Mouse (Mus musculus) bone marrow, adult 2 months (tissue): Measurements from ENCODE around the gene Pirt. TPM values are rescaled to one million over a fixed set of nuclear protein-coding genes. Genes with fewer than 3 reads are reported as not detected.

ENCODE experiments used
- H3K27ac ChIP-seq: fragments of 200-500 bp; 2 replicates; pipeline ENCODE4 v1.5.1; 2012; ENCODE audit warnings: low read depth, mild to moderate bottlenecking, control low read depth, inconsistent platforms, low read length; ENCODE audit not compliant: control insufficient read depth, poor library complexity, insufficient read depth
- H3K4me1 ChIP-seq: fragments of 200-500 bp; 2 replicates; pipeline ENCODE4 v1.6.1; 2011; ENCODE audit warnings: low read length; ENCODE audit not compliant: control insufficient read depth, insufficient read depth
- H3K4me3 ChIP-seq: fragments of 200-500 bp; replicated peaks from 2 replicates; pipeline ENCODE3; 2011; ENCODE audit warnings: mild to moderate bottlenecking, low read depth, low read length, control low read depth; ENCODE audit not compliant: control insufficient read depth
- CTCF ChIP-seq: fragments of 200-500 bp; IDR thresholded peaks from 2 replicates; pipeline ENCODE4 v1.5.1; 2011; ENCODE audit warnings: low read length, control low read depth; ENCODE audit not compliant: control insufficient read depth, insufficient read depth
- POLR2A ChIP-seq: fragments of 200-500 bp; IDR thresholded peaks from 2 replicates; pipeline ENCODE4 v1.6.1; 2011; ENCODE audit warnings: low read depth, mild to moderate bottlenecking, control low read depth, low read length, borderline replicate concordance; ENCODE audit not compliant: control insufficient read depth
- WGBS: fragments of 180-500 bp; shearing (Covaris S2); methylation state at CpG from one replicate; pipeline ENCODE4 v1.1.7; 2018; 5-methylcytosine and 5-hydroxymethylcytosine counted together
- polyA plus RNA-seq: library from polyadenylated mRNA; stranded (reverse); fragments of >200 nt; gene quantifications from 2 replicates; pipeline ENCODE4 v1.2.4, GENCODE M21; 2011; ENCODE audit warnings: low replicate concordance; ENCODE audit not compliant: missing spikeins, insufficient read depth, insufficient read length

The Pirt gene
- not detected in 2 replicates for polyA plus RNA-seq

GRCm38 (mm10) chr11:66911811-66912210 is at the start of gene Pirt:
Pirt (plus strand) TSS chr11:66911981.
- Histone ChIP-seq H3K4me1 (no peaks in the 10 kb centered on the region), H3K4me3 (no peak within 1 kb of the TSS), H3K27ac (no peak within 1 kb of the TSS; the same call in 1 of the 2 replicates)
- 41% methylated on average over 10 of the region's 10 CpGs for WGBS
- TF ChIP-seq POLR2A (no peak), CTCF (no peak)

- TF ChIP-seq CTCF = no peak
- TF ChIP-seq POLR2A = no peak
- no peak overlapping the region for H3K4me3 ChIP-seq
- no peak overlapping the region for H3K27ac ChIP-seq
- 12% methylated on average over 5 of the region's 5 CpGs for WGBS
- no peaks in the 10 kb centered on the region for H3K4me1 ChIP-seq
Observed at GRCm38 (mm10) chr11:66871701-66872100, 40.1 kb upstream of the Pirt start.

- Histone ChIP-seq H3K4me1 (no peaks in the 10 kb centered on the region), H3K4me3 (no peak overlapping the region), H3K27ac (no peak overlapping the region)
- no peak for TF ChIP-seq POLR2A
- TF ChIP-seq CTCF = no peak
- 44% methylated on average over 3 of the region's 3 CpGs for WGBS
Observed at GRCm38 (mm10) chr11:66872773-66873470, 38.9 kb upstream of the Pirt start.

- Histone ChIP-seq H3K4me1 (no peaks in the 10 kb centered on the region), H3K27ac (no peak overlapping the region), H3K4me3 (no peak overlapping the region)
- TF ChIP-seq CTCF (no peak), POLR2A (no peak)
- 65% methylated on average over 2 of the region's 2 CpGs for WGBS
Observed at GRCm38 (mm10) chr11:66881291-66881690, 30.5 kb upstream of the Pirt start.

- no peak overlapping the region for H3K4me3 ChIP-seq
- H3K4me1 ChIP-seq = no peaks in the 10 kb centered on the region
- TF ChIP-seq CTCF (no peak), POLR2A (no peak)
- no peak overlapping the region for H3K27ac ChIP-seq
- 69% methylated on average over 7 of the region's 7 CpGs for WGBS
Observed at GRCm38 (mm10) chr11:66882224-66883040, 29.3 kb upstream of the Pirt start.

- Histone ChIP-seq H3K27ac (no peak overlapping the region), H3K4me3 (no peak overlapping the region), H3K4me1 (no peaks in the 10 kb centered on the region)
- TF ChIP-seq POLR2A (no peak), CTCF (no peak)
- 76% methylated on average over 3 of the region's 3 CpGs for WGBS
Observed at GRCm38 (mm10) chr11:66892536-66892935, 19.2 kb upstream of the Pirt start.

- Histone ChIP-seq H3K4me1 (no peaks in the 10 kb centered on the region), H3K27ac (no peak overlapping the region), H3K4me3 (no peak overlapping the region)
- no peak for TF ChIP-seq POLR2A
- TF ChIP-seq CTCF = no peak
- 80% methylated on average over 2 of the region's 2 CpGs for WGBS
Observed at GRCm38 (mm10) chr11:66898747-66899146, 13.0 kb upstream of the Pirt start.

- no peaks in the 10 kb centered on the region for H3K4me1 ChIP-seq
- TF ChIP-seq CTCF (peak; percentile 57; the same call in 1 of the 2 replicates), POLR2A (no peak)
- no peak overlapping the region for H3K4me3 ChIP-seq
- WGBS = 20% methylated on average over 7 of the region's 7 CpGs
- H3K27ac ChIP-seq = no peak overlapping the region
Observed at GRCm38 (mm10) chr11:66899426-66899825, 12.4 kb upstream of the Pirt start.
